Mouse (Mus musculus) C2C12 (cell line): ENCODE measurements around the gene Gm20388.

Source experiments
- CTCF ChIP-seq: IDR thresholded peaks from one replicate; pipeline ENCODE4 v1.5.1; 2011; ENCODE audit not compliant: control insufficient read depth, insufficient read depth, insufficient read length
- FOSL1 ChIP-seq: IDR thresholded peaks from one replicate; pipeline ENCODE4 v1.8.0; 2011; ENCODE audit warnings: mild to moderate bottlenecking, low read length; ENCODE audit not compliant: poor library complexity, insufficient read depth, severe bottlenecking
- MAX ChIP-seq: IDR thresholded peaks from one replicate; pipeline ENCODE4 v1.6.1; 2011; ENCODE audit warnings: mild to moderate bottlenecking, control low read depth
- MYOD1 ChIP-seq: IDR thresholded peaks from one replicate; pipeline ENCODE4 v1.6.1; 2011; ENCODE audit warnings: low read depth; ENCODE audit not compliant: control insufficient read depth, insufficient read length
- USF1 ChIP-seq: IDR thresholded peaks from one replicate; pipeline ENCODE4 v1.6.1; 2011; ENCODE audit warnings: low read depth, mild to moderate bottlenecking, control low read depth, moderate library complexity

DNA sequence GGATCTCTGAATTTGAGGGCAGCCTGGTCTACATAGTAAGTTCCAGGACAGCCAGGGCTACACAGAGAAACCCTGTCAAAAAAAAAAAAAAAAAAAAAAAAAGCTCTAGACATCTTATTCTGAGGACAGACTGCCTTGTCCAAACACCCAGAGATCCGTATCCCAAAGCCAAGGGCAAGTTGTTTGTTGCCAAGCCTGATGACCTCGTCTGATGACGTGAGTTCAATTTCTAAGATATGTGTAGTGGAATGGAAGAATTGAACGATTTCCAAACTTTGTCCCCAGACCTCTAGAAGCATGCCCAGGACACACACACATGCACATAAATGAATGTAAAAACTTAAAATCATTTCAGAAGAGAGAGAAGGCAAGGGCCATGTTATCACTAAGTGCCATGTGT is 155.6 kb downstream of the Gm20388 start:
- TF ChIP-seq FOSL1 (no peak), CTCF (no peak), MAX (no peak), MYOD1 (no peak), USF1 (no peak)
